Mouse (Mus musculus): Measurements from ENCODE around the gene Col6a1.

DNA sequence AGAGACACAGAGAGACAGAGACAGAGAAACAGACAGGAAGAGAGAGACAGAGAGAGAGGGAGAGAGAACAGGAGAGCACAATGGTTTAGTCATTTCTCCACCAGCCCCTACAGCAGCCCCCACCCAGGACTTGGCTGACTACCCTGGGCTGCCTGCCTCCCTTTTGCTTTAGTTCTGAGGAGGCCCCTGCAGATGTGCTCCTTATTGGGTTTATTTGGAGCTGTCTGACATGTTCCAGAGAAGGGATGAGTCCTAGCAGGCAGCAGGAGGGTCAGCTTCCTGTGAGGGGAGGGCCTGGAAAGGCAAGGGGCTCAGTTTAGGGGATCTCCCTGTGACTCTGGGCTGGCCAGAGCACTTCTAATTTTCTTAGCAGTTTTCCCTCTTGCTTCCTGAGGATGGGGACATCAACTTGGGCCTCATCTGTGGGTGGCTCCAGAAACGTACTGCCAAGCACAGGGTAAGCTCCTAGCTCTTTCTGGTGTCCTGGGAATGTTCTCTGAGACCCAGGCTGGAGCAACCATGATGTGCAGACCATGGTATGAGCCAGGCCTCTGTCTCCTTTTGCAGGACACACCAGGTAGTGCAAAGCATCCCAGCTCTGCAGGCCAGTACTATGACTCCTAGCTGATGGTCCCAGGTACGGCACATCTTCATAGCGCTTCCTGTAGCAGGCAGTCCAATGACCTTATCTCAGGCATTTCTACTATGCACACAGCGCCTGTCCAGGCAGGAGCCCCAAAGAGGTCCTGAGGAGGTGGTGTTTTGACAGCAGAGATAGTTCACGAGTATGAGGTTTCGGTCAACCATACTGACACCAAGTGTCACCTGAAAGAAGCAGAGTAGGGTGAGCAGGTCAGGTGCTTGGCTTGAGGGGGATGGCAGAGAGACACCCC, 45.0 kb downstream of the Col6a1 start:
- TF ChIP-seq GATA1 (IDR thresholded peaks at IDR 0.05; ENCODE audit: borderline replicate concordance, low read length) (no peak), FLI1 (IDR thresholded peaks at IDR 0.05; ENCODE audit: low read length) (no peak)
